Comparison of ENCODE assay signal across 9 mouse cellular contexts in the genomic region with DNA sequence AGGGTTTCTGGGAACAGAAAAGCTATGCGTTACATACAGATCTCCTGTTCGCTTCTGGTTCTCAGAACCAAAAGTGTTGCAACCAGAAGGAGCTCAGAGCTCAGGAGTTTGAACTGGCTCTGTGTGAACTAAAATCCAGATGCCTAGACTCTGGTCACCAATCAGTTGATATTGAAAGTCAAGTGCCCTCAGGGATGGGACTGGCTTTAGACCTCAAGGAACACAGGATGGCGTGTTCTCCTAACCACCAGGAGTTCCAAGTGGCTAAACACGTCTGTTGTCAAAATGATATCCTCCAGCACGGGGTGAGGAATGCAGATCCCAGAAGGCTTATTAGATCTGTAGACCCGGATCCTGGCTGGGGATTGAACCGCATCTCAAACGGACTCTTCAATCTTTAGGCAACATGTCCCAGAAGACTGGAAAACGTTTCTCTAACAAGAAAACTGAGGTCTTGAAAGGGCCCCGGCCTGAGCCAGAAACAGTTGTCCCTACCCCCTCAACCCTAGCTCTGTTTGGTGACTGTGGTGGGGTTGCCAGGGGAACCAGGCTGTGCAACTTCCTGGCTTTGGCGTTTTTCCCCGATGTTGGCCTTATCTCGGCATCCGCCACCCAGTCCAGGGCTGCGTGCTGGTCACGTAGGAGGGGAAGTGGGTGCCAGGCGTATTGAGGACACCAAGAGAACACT. TPM values are rescaled to one million over a fixed set of nuclear protein-coding genes. Genes with fewer than 3 reads are reported as not detected.
DNase-seq lines count a peak whose midpoint lies in the region; ATAC-seq lines count a peak whose summit lies in the region.
"Had no signal": no experiment of that assay in that cellular context is flagged by ENCODE, and none has a peak within 500 bp of the region (broad histone marks: within the 10 kb centered on the region; RNA-seq: fewer than 3 reads in every experiment).

No protein-coding gene starts in this region.

- WGBS in heart, embryonic 16.5 days: 32% methylated on average over 17 of the region's 17 CpGs

- DNase-seq in gastrocnemius, postnatal 14 days: peak; percentile 59
- DNase-seq in gastrocnemius, adult 8-10 months (ENCODE audit: low spot score in 2 of 2): no peak
- DNase-seq in adrenal gland, postnatal 14 days: peak; percentile 69
- peak; percentile 42 to 62 for DNase-seq in kidney, postnatal 4 days
- peak; percentile 88 to 92 for DNase-seq in monocyte, adult 2 months (ENCODE audit: low read depth in 1 of 2, low spot score in 2 of 2)
- DNase-seq in yolk sac, embryonic 10.5 days (ENCODE audit: low spot score): peak; percentile 34
- no peak for DNase-seq in cerebellum, adult 11-12 months

- H3K9me3 ChIP-seq in heart, embryonic 16.5 days (replicated peaks; ENCODE audit: control insufficient read depth, low read length): peaks cover 6% of the 10 kb centered on the region; the same call in 1 of the 2 replicates

- H3K27ac ChIP-seq in heart, embryonic 16.5 days (ENCODE audit: low read length): peak overlapping the region; percentile 78
- H3K27ac ChIP-seq: limb, embryonic 13.5 days had no signal

- intact Hi-C loops in gastrocnemius, postnatal 14 days (cut with DNase I; ENCODE audit: low total_unique reads): no loop called here

- H3K4me2 ChIP-seq in heart, embryonic 16.5 days (ENCODE audit: low read depth, low read length): peak overlapping the region; percentile 48

- H3K36me3 ChIP-seq in heart, embryonic 16.5 days (ENCODE audit: control insufficient read depth, insufficient read depth): no peaks in the 10 kb centered on the region
- H3K36me3 ChIP-seq: limb, embryonic 13.5 days had no signal

- H3K27me3 ChIP-seq in heart, embryonic 16.5 days (ENCODE audit: control insufficient read depth, insufficient read depth, low read length): no peaks in the 10 kb centered on the region
- H3K27me3 ChIP-seq: limb, embryonic 13.5 days had no signal

- H3K9ac ChIP-seq in heart, embryonic 16.5 days (ENCODE audit: low read length): peak overlapping the region; percentile 50
- H3K9ac ChIP-seq: limb, embryonic 13.5 days had no signal

- ATAC-seq in heart, embryonic 16.5 days (replicated peaks; ENCODE audit: extremely low read depth, insufficient read depth, low FRiP score): peak; percentile 77

- peaks cover 23% of the 10 kb centered on the region for H3K4me1 ChIP-seq in heart, embryonic 16.5 days (ENCODE audit: control insufficient read depth, insufficient read depth, low read length)

- peak overlapping the region; percentile 17; the same call in 1 of the 2 replicates for H3K4me3 ChIP-seq in heart, embryonic 16.5 days (ENCODE audit: low read length)
- H3K4me3 ChIP-seq: limb, embryonic 13.5 days had no signal

RNA-seq across cellular contexts. Expression of a gene that starts 6.9 kb away (rescaled TPM):
- total RNA-seq in gastrocnemius, postnatal 14 days (2021): under 1 TPM; 0.40 to 0.45 TPM
- not detected for total RNA-seq in gastrocnemius, adult 8-10 months (2022)
- 0.22 and 1.0 TPM in 2 replicates for total RNA-seq in adrenal gland, postnatal 14 days (2021)
- polyA plus RNA-seq in heart, embryonic 16.5 days (2015; fragmentation: Nextera tagmentation; extraction: Ambion mirVana): 3.0 and 3.2 TPM in 2 replicates

RNA-seq across cellular contexts. Expression of a gene that starts 13.8 kb away (rescaled TPM):
- 10 to 100 TPM; 60.4 to 61.2 TPM for total RNA-seq in gastrocnemius, postnatal 14 days (2021)
- total RNA-seq in gastrocnemius, adult 8-10 months (2022): 10 to 100 TPM in 3 of 4 experiments, 1 to 10 TPM in 1; 9.0 to 14.8 (median 10.9) TPM
- 105 and 120 TPM in 2 replicates for total RNA-seq in adrenal gland, postnatal 14 days (2021)
- polyA plus RNA-seq in heart, embryonic 16.5 days (2015; fragmentation: Nextera tagmentation; extraction: Ambion mirVana): 323 and 328 TPM in 2 replicates

RNA-seq across cellular contexts. Expression of a gene that starts 32.1 kb away (rescaled TPM):
- under 1 TPM; 0.37 to 0.51 TPM for total RNA-seq in gastrocnemius, postnatal 14 days (2021)
- under 1 TPM in 1 of 4 experiments, not detected in 3; 0.20 TPM for total RNA-seq in gastrocnemius, adult 8-10 months (2022)
- total RNA-seq in adrenal gland, postnatal 14 days (2021): 2.4 and 2.8 TPM in 2 replicates
- polyA plus RNA-seq in heart, embryonic 16.5 days (2015; fragmentation: Nextera tagmentation; extraction: Ambion mirVana): 3.3 and 4.8 TPM in 2 replicates

RNA-seq across cellular contexts. Expression of a gene that starts 38.5 kb away (rescaled TPM):
- under 1 TPM; 0.33 to 0.57 TPM for total RNA-seq in gastrocnemius, postnatal 14 days (2021)
- not detected for total RNA-seq in gastrocnemius, adult 8-10 months (2022)
- 1.2 and 1.6 TPM in 2 replicates for total RNA-seq in adrenal gland, postnatal 14 days (2021)
- polyA plus RNA-seq in heart, embryonic 16.5 days (2015; fragmentation: Nextera tagmentation; extraction: Ambion mirVana): 0.77 and 0.95 TPM in 2 replicates

RNA-seq across cellular contexts. Expression of a gene that starts 42.1 kb away (rescaled TPM):
- total RNA-seq in gastrocnemius, postnatal 14 days (2021): not detected
- not detected for total RNA-seq in gastrocnemius, adult 8-10 months (2022)
- 0.41 TPM in 1 of 2 replicates, not detected in the other for total RNA-seq in adrenal gland, postnatal 14 days (2021)
- 0.32 and 0.55 TPM in 2 replicates for polyA plus RNA-seq in heart, embryonic 16.5 days (2015; fragmentation: Nextera tagmentation; extraction: Ambion mirVana)

Comparison
In these comparisons a context has a peak if more than half of its experiments do, and no peak if none do; other contexts are left out.
1. DNase-seq: peak in gastrocnemius, postnatal 14 days (single experiment), adrenal gland, postnatal 14 days (single experiment), kidney, postnatal 4 days (2 of 2), monocyte, adult 2 months (2 of 2) and yolk sac, embryonic 10.5 days (single experiment); none in gastrocnemius, adult 8-10 months (0 of 2) and cerebellum, adult 11-12 months (single experiment).